Mouse (Mus musculus) hematopoietic multipotent progenitor cell, adult 10-12 weeks (in vitro differentiated cells): Measurements from ENCODE around the gene Cabin1. TPM values are rescaled to one million over a fixed set of nuclear protein-coding genes. Genes with fewer than 3 reads are reported as not detected.

Source experiments
- polyA plus RNA-seq: library from polyadenylated mRNA; stranded (reverse); fragments of >175 nt; gene quantifications from 2 replicates; pipeline ENCODE4 v1.2.3, GENCODE M21; 2012; ENCODE audit warnings: low replicate concordance

Gene Cabin1
- polyA plus RNA-seq: 98.3 and 104 TPM in 2 replicates

GRCm38 (mm10) chr10:75763682-75764518 lies at the start of gene Cabin1:
Gene Cabin1 (minus strand): TSS chr10:75764341.

GRCm38 (mm10) chr10:75798176-75798696 lies 34.1 kb upstream of the Cabin1 start, which contains the start of gene Gstt1:
Gene Gstt1 (minus strand): TSS chr10:75798584.

GRCm38 (mm10) chr10:75780769-75781578 lies 16.8 kb upstream of the Cabin1 start, which contains the start of the genes Gm20441 and Gstt3:
Gene Gm20441 (minus strand): TSS chr10:75780954.
Gene Gstt3 (minus strand): TSS chr10:75781414.

GRCm38 (mm10) chr10:75772795-75773664 lies 8.9 kb upstream of the Cabin1 start, which contains the start of gene Ddt:
Gene Ddt (minus strand): TSS chr10:75773414.

GRCm38 (mm10) chr10:75643741-75644343 lies 120.3 kb downstream of the Cabin1 start, which contains the start of gene Susd2:
Gene Susd2 (minus strand): TSS chr10:75644008.

Other genes with a start within 250 kb of the Cabin1 start
- 4.3 and 17.5 TPM in 2 replicates for gene Snrpd3, start 246.8 kb downstream of the Cabin1 start, polyA plus RNA-seq
- gene Gucd1, start 246.4 kb downstream of the Cabin1 start, polyA plus RNA-seq: 47.0 and 47.6 TPM in 2 replicates
- 1.7 and 3.1 TPM in 2 replicates for gene Lrrc75b, start 204.0 kb downstream of the Cabin1 start, polyA plus RNA-seq
- 0.73 and 4.3 TPM in 2 replicates for gene Ggt1, start 202.7 kb downstream of the Cabin1 start, polyA plus RNA-seq
- gene Ggt5, start 175.0 kb downstream of the Cabin1 start, polyA plus RNA-seq: 15.6 and 34.5 TPM in 2 replicates
- 1.9 and 4.0 TPM in 2 replicates for gene Susd2, start 120.3 kb downstream of the Cabin1 start, polyA plus RNA-seq
- gene Ddt, start 9.1 kb upstream of the Cabin1 start, polyA plus RNA-seq: 15.5 and 82.1 TPM in 2 replicates
- gene Gm20441, start 16.6 kb upstream of the Cabin1 start, polyA plus RNA-seq: not detected in 2 replicates
- gene Gstt3, start 17.1 kb upstream of the Cabin1 start, polyA plus RNA-seq: 1.3 and 1.8 TPM in 2 replicates
- 0.63 and 2.4 TPM in 2 replicates for gene Gstt1, start 34.2 kb upstream of the Cabin1 start, polyA plus RNA-seq
- not detected in 2 replicates for gene Gstt4, start 58.2 kb upstream of the Cabin1 start, polyA plus RNA-seq
- 11.9 and 17.2 TPM in 2 replicates for gene Gstt2, start 73.1 kb upstream of the Cabin1 start, polyA plus RNA-seq
- gene Mif, start 95.9 kb upstream of the Cabin1 start, polyA plus RNA-seq: 301 and 511 TPM in 2 replicates
- 204 and 543 TPM in 2 replicates for gene Derl3, start 129.1 kb upstream of the Cabin1 start, polyA plus RNA-seq
- gene Smarcb1, start 157.3 kb upstream of the Cabin1 start, polyA plus RNA-seq: 154 and 351 TPM in 2 replicates
- gene Chchd10, start 168.8 kb upstream of the Cabin1 start, polyA plus RNA-seq: 254 and 472 TPM in 2 replicates
- gene Mmp11, start 172.2 kb upstream of the Cabin1 start, polyA plus RNA-seq: 3.1 and 4.1 TPM in 2 replicates
- gene Gm867, start 176.3 kb upstream of the Cabin1 start, polyA plus RNA-seq: 2.0 TPM in 1 of 2 replicates, not detected in the other
- 12.9 and 13.7 TPM in 2 replicates for gene Vpreb3, start 178.7 kb upstream of the Cabin1 start, polyA plus RNA-seq
- gene Gm5134, start 190.2 kb upstream of the Cabin1 start, polyA plus RNA-seq: 0.08 and 0.16 TPM in 2 replicates